Mouse (Mus musculus) lung, postnatal 10 days (tissue): ENCODE results near the gene Dagla.

ENCODE experiments used
- DNase-seq: peaks from one replicate; pipeline ENCODE4 v3.0.0; 2021

The Dagla gene

GRCm38 (mm10) chr19:10306521-10307243, 2.0 kb upstream of the Dagla start:
- no peak for DNase-seq

- no peak for DNase-seq
These were observed 963 bp upstream of the Dagla start for GRCm38 (mm10) chr19:10305640-10306039.

GRCm38 (mm10) chr19:10304395-10304794, 282 bp downstream of the Dagla start:
- no peak for DNase-seq

GRCm38 (mm10) chr19:10302852-10303251, 1.8 kb downstream of the Dagla start:
- no peak for DNase-seq

- DNase-seq: no peak
These were observed 2.8 kb downstream of the Dagla start for GRCm38 (mm10) chr19:10301866-10302356.

- DNase-seq: no peak
These were observed 3.4 kb downstream of the Dagla start for GRCm38 (mm10) chr19:10301263-10301662.

- DNase-seq: no peak
These were observed 3.9 kb downstream of the Dagla start for GRCm38 (mm10) chr19:10300809-10301208.

- DNase-seq: no peak
These were observed 6.4 kb downstream of the Dagla start for GRCm38 (mm10) chr19:10298268-10298667.

- DNase-seq: peak; percentile 91
These were observed 7.6 kb downstream of the Dagla start for GRCm38 (mm10) chr19:10297041-10297503.

- peak; percentile 88 for DNase-seq
These were observed 8.4 kb downstream of the Dagla start for GRCm38 (mm10) chr19:10296306-10296705.

- DNase-seq: peak; percentile 77
These were observed 9.8 kb downstream of the Dagla start for GRCm38 (mm10) chr19:10294631-10295562.

- DNase-seq: no peak
These were observed 10.7 kb downstream of the Dagla start for GRCm38 (mm10) chr19:10293987-10294386.

- peak; percentile 88 for DNase-seq
These were observed 12.7 kb downstream of the Dagla start for GRCm38 (mm10) chr19:10291896-10292490.

- peak; percentile 73 for DNase-seq
These were observed 14.3 kb downstream of the Dagla start for GRCm38 (mm10) chr19:10290153-10290945.

GRCm38 (mm10) chr19:10289609-10290150, 15.0 kb downstream of the Dagla start:
- DNase-seq: no peak

GRCm38 (mm10) chr19:10288125-10289040, 16.3 kb downstream of the Dagla start:
- no peak for DNase-seq

GRCm38 (mm10) chr19:10286458-10286872, 18.2 kb downstream of the Dagla start:
- DNase-seq: no peak

- no peak for DNase-seq
These were observed 23.7 kb downstream of the Dagla start for GRCm38 (mm10) chr19:10280771-10281540.

GRCm38 (mm10) chr19:10279668-10280067, 25.0 kb downstream of the Dagla start:
- peak; percentile 62 for DNase-seq
